Mouse (Mus musculus) hindbrain, embryonic 10.5 days (tissue): ENCODE data around the gene Tmem87a. TPM values are rescaled to one million over a fixed set of nuclear protein-coding genes. Genes with fewer than 3 reads are reported as not detected.
A peak's percentile ranks its signal among the peaks of the same experiment; 100 is the strongest.

Source experiments
- DNase-seq: peaks from one replicate; pipeline ENCODE4 v3.0.0-alpha.2; 2017; ENCODE audit warnings: low spot score
- H3K27ac ChIP-seq: fragments of 300-500 bp; sonication (generic); 2 replicates; pipeline ENCODE4 v1.5.1; 2016; ENCODE audit warnings: mild to moderate bottlenecking, moderate library complexity
- H3K27me3 ChIP-seq: fragments of 300-500 bp; sonication (generic); 2 replicates; pipeline ENCODE4 v1.6.1; 2016; ENCODE audit warnings: mild to moderate bottlenecking; ENCODE audit not compliant: poor library complexity, insufficient read depth, severe bottlenecking
- H3K36me3 ChIP-seq: fragments of 300-500 bp; sonication (generic); 2 replicates; pipeline ENCODE4 v1.6.1; 2016; ENCODE audit warnings: mild to moderate bottlenecking, moderate library complexity
- H3K4me1 ChIP-seq: fragments of 300-500 bp; sonication (generic); replicated peaks from 2 replicates; pipeline ENCODE4 v1.6.1; 2016; ENCODE audit warnings: mild to moderate bottlenecking
- H3K4me3 ChIP-seq: fragments of 300-500 bp; sonication (generic); 2 replicates; pipeline ENCODE4 v1.5.1; 2016; ENCODE audit warnings: mild to moderate bottlenecking, moderate library complexity
- H3K9me3 ChIP-seq: fragments of 300-500 bp; sonication (generic); 2 replicates; pipeline ENCODE4 v1.6.1; 2016; ENCODE audit warnings: mild to moderate bottlenecking, moderate library complexity
- WGBS: fragments of 180-500 bp; shearing (Covaris S2); methylation state at CpG from one replicate; pipeline ENCODE4 v1.1.7; 2016; 5-methylcytosine and 5-hydroxymethylcytosine counted together
- polyA plus RNA-seq: library from polyadenylated mRNA; unstranded; fragments of >200 nt; fragmentation: Nextera tagmentation; extraction: Ambion mirVana; gene quantifications from 2 replicates; pipeline ENCODE4 v1.2.1, GENCODE M21; 2016

Tmem87a gene
- polyA plus RNA-seq, 1 experiment from 2014 or later, result 4.9 TPM

- peak overlapping the region; percentile 96; the same call in 1 of the 2 replicates for H3K4me3 ChIP-seq
- DNase-seq, result no peak
- no peak overlapping the region for H3K27ac ChIP-seq
- WGBS, result 89% methylated on average over 5 of the region's 5 CpGs
- peaks cover 62% of the 10 kb centered on the region for H3K36me3 ChIP-seq
- H3K27me3 ChIP-seq, result no peaks in the 10 kb centered on the region
- no peaks in the 10 kb centered on the region for H3K9me3 ChIP-seq
- peaks cover 15% of the 10 kb centered on the region for H3K4me1 ChIP-seq
Observed at GRCm38 (mm10) chr2:120351321-120351720, 52.6 kb downstream of the Tmem87a start.

GRCm38 (mm10) chr2:120348120-120348519 lies 55.8 kb downstream of the Tmem87a start:
- H3K27ac ChIP-seq, result no peak overlapping the region
- H3K4me3 ChIP-seq, result no peak overlapping the region
- H3K4me1 ChIP-seq, result peaks cover 15% of the 10 kb centered on the region
- no peak for DNase-seq
- H3K9me3 ChIP-seq, result no peaks in the 10 kb centered on the region
- peaks cover 67% of the 10 kb centered on the region for H3K36me3 ChIP-seq
- H3K27me3 ChIP-seq, result no peaks in the 10 kb centered on the region
- 90% methylated on average over 9 of the region's 9 CpGs for WGBS

DNA sequence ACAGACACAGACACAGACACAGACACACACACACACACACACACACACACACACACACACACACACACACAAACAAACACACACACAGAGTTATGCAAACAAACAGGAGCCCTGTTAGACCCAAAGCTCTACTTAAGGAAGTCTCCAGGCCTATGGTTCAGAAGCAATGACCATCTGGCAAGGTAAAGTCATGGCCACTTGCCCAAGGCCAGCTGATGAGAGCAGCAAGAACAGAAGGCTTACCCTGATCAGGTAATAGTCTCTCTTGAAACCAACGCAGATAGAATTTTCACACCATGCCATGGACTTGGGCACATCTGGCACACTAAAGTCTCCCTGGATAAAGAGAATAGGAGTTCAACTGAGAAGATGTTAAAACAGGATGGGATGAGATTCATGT lies 62.2 kb downstream of the Tmem87a start:
- Histone ChIP-seq H3K27ac (no peak overlapping the region), H3K27me3 (no peaks in the 10 kb centered on the region), H3K9me3 (no peaks in the 10 kb centered on the region), H3K36me3 (peaks cover 95% of the 10 kb centered on the region), H3K4me3 (no peak overlapping the region), H3K4me1 (no peaks in the 10 kb centered on the region)
- no peak for DNase-seq
- WGBS, result 95% methylated on average over 1 of the region's 1 CpGs

DNA sequence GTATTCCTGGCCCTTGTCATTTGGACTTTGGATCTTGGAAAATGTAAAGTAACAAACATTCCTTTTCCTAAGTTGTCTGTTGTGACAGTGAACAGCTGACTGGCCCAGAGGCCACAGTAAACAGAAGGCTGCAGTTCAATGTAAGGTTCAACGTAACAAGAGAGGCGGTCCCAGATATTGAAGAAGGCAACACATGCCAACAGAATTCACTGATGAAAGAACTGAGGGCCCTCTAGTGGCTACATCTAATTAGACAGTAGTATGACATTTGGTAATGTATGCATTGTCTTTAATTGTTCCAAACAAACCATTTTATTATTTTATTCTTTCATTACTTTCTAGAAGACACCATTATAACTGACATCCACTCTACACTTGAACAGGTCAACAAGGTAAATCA lies 66.0 kb downstream of the Tmem87a start:
- H3K27me3 ChIP-seq, result no peaks in the 10 kb centered on the region
- H3K4me1 ChIP-seq, result no peaks in the 10 kb centered on the region
- H3K36me3 ChIP-seq, result peaks cover 94% of the 10 kb centered on the region
- H3K9me3 ChIP-seq, result no peaks in the 10 kb centered on the region
- H3K27ac ChIP-seq, result no peak overlapping the region
- 76% methylated on average over 2 of the region's 2 CpGs for WGBS
- no peak overlapping the region for H3K4me3 ChIP-seq
- no peak for DNase-seq

DNA sequence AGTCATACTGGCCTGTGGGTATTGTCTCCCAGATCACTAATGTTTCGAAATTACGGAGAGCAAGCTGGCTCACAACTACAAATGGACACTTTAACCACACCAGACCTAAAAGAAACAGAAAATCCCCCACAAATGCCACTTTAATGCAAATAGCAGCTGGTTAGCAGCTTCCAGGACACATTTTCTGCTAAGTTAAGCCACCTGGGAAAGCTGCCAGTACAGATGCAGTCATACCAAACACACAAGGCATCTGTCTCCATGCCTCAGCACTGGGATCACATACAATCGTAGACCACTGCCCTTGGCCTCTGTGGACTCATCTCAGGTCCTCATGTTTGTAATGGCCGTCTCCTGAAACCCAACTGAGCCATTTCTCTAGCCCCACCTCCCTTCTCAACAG lies 72.3 kb downstream of the Tmem87a start:
- no peaks in the 10 kb centered on the region for H3K27me3 ChIP-seq
- no peak for DNase-seq
- no peak overlapping the region for H3K27ac ChIP-seq
- H3K4me1 ChIP-seq, result no peaks in the 10 kb centered on the region
- WGBS, result 92% methylated on average over 4 of the region's 4 CpGs
- peaks cover 89% of the 10 kb centered on the region for H3K36me3 ChIP-seq
- no peak overlapping the region for H3K4me3 ChIP-seq
- H3K9me3 ChIP-seq, result no peaks in the 10 kb centered on the region

DNA sequence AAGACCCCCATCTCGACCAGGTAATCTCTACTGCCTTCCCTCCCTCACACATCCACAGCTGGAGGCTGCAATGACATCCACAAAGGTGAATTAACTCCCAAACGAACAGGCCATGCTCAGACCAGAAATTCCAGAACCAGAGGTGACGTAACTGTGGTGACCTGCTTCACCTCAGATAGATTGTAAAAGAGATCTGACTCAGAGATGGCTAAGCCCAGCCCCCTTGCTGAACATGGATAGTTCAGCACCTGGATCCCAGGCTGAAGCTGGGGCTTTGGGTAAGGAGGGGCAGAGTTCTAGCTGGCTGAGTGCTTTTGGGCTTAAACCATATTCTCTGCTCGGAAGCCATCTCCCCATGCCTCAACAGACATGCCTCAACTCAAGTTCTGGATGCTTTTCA lies 88.8 kb downstream of the Tmem87a start:
- no peak for DNase-seq
- WGBS, result 80% methylated on average over 4 of the region's 4 CpGs
- Histone ChIP-seq H3K4me1 (no peaks in the 10 kb centered on the region), H3K27me3 (no peaks in the 10 kb centered on the region), H3K36me3 (peaks cover 42% of the 10 kb centered on the region), H3K4me3 (no peak overlapping the region), H3K27ac (no peak overlapping the region), H3K9me3 (no peaks in the 10 kb centered on the region)

DNA sequence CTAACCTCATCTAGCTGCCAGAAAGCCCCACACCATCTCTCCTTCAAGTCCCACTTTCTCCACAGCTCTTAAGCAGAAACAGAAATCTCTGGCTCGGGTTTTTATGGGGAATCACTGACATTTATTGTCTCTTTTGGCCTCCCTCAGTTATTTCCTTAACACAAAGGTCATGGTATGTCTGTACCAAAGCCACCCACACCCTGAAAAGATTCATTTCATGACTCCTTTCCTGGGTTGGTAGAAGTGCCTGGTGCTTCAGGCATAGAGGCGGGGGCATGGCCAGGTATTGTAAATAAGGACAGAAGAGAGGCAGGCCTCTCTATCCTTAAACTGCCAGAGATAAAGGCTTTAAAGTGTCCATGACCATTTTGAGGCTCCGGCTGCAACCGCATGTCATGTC lies 89.4 kb downstream of the Tmem87a start:
- Histone ChIP-seq H3K27me3 (no peaks in the 10 kb centered on the region), H3K4me3 (no peak overlapping the region), H3K9me3 (no peaks in the 10 kb centered on the region), H3K36me3 (peaks cover 38% of the 10 kb centered on the region), H3K4me1 (no peaks in the 10 kb centered on the region), H3K27ac (no peak overlapping the region)
- DNase-seq, result no peak
- 94% methylated on average over 4 of the region's 4 CpGs for WGBS

DNA sequence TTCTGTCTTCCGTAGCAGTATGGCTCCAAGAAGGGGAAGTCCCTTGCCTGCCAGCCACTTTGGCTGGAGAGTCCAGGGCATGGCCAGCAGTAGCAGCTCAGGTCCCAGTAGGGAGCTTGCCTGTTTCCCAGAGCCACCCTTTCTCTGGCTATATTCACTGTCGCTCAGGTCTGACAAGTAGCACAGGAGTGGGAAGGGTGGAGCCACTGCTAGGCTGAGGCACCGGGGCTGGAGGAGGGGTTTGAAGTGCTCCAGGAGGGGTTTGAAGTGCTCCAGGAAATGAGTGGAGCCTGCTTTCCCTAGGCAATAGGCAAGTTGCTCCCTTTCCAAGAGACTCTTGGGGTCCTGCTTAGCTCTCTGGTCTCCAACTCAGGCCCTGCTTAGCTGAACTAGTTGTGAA lies 89.9 kb downstream of the Tmem87a start, which contains the start of gene Pla2g4f:
Gene Pla2g4f, minus strand, starts transcription at position 190 of the 400 bp plus-strand sequence.
- no peaks in the 10 kb centered on the region for H3K4me1 ChIP-seq
- H3K9me3 ChIP-seq, result no peaks in the 10 kb centered on the region
- no peak for DNase-seq
- no peak within 1 kb of the TSS for H3K27ac ChIP-seq
- 72% methylated on average over 3 of the region's 3 CpGs for WGBS
- H3K27me3 ChIP-seq, result no peaks in the 10 kb centered on the region
- H3K4me3 ChIP-seq, result no peak within 1 kb of the TSS
- H3K36me3 ChIP-seq, result peaks cover 33% of the 10 kb centered on the region

DNA sequence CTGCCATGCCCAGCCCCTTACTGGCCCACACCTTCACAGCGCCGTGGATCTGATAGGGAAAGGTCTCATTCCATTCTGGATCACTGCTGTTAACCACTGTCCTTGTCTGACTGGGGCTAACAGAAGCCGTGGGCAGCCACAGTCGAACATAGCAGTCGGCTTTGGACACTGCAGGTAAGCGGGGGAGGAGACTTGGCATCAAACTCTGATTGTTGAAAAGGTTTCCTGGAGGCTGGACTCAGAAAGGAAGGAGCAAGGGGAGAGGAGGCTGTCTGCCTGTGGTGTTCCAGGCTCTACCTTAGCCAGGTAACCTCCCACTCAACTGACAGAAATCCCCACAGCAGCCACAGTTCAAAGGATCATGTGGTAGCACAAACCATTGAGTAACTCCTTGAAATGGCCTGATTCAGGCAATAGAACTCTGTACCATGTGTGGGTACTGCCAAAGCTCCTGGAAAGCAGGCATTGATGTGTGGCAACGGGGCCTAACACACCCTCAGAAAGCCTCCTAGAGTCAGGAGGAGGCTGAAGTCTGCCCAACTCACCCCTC lies 91.6 kb downstream of the Tmem87a start:
- 88% methylated on average over 7 of the region's 7 CpGs for WGBS
- Histone ChIP-seq H3K4me1 (no peaks in the 10 kb centered on the region), H3K4me3 (no peak overlapping the region), H3K27me3 (no peaks in the 10 kb centered on the region), H3K27ac (no peak overlapping the region), H3K36me3 (peaks cover 17% of the 10 kb centered on the region), H3K9me3 (no peaks in the 10 kb centered on the region)
- no peak for DNase-seq

Other genes with a start within 250 kb of the Tmem87a start
- gene Ehd4, start 249.5 kb downstream of the Tmem87a start, polyA plus RNA-seq, result 24.8 and 26.5 TPM in 2 replicates
- gene Pla2g4e, start 158.8 kb downstream of the Tmem87a start, polyA plus RNA-seq, result 0.21 TPM in 1 of 2 replicates, not detected in the other
- gene Pla2g4d, start 114.9 kb downstream of the Tmem87a start, polyA plus RNA-seq, result 0.04 TPM in 1 of 2 replicates, not detected in the other
- not detected in 2 replicates for gene Pla2g4f, start 89.9 kb downstream of the Tmem87a start, polyA plus RNA-seq
- 27.1 and 36.0 TPM in 2 replicates for gene Vps39, start 51.0 kb downstream of the Tmem87a start, polyA plus RNA-seq
- gene Ganc, start 217 bp downstream of the Tmem87a start, polyA plus RNA-seq, result 8.0 and 8.2 TPM in 2 replicates
- gene Capn3, start 51.9 kb upstream of the Tmem87a start, polyA plus RNA-seq, result 1.6 and 2.6 TPM in 2 replicates
- gene Zfp106, start 159.7 kb upstream of the Tmem87a start, polyA plus RNA-seq, result 54.8 and 75.2 TPM in 2 replicates
- 42.0 and 53.4 TPM in 2 replicates for gene Snap23, start 163.6 kb upstream of the Tmem87a start, polyA plus RNA-seq
- gene Haus2, start 205.3 kb upstream of the Tmem87a start, polyA plus RNA-seq, result 32.5 and 37.0 TPM in 2 replicates
- gene Lrrc57, start 205.4 kb upstream of the Tmem87a start, polyA plus RNA-seq, result 30.3 and 34.2 TPM in 2 replicates
- 2.8 and 3.2 TPM in 2 replicates for gene Stard9, start 225.0 kb upstream of the Tmem87a start, polyA plus RNA-seq